Mouse (Mus musculus) heart, adult 9 months (tissue): ENCODE results near the gene Lrp6.

Experiments used
- DNase-seq, 2 experiments: peaks; one replicate each; pipeline ENCODE4 v3.0.0; 2022; ENCODE audit warnings: low spot score in 2 of 2

Gene Lrp6

DNA sequence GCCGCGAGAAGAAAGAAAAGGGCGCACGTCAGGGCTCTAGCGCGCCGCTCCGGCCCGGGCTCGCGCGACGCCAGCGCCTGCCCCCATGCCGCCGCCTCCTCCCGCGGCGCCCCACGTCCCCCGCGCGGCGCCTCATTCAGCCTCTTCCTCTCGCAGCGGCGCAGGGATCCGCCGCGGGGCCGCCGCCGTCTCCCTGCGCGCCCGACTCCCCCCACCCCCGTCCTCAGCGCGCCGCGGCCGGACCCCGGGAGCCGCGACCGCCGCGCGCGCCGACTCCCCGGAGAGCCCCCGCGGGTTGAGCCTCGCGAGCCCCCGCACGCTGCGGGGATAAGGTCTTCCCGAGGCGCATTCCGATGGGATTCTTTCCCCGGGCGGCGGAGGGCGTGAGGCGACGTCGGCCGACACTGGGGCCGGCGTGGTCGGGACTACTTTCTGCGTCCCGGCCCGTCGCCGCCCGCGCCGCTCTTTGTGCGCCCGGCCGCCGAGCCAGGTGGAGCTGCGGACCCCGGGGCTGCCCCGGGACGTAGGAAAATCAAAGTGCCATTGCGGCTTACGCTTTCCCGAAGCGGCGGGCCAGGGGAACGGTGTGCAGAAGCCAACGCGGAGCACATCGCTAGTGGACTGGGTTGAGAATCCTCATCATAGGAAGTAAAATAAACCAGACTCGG lies at the start of gene Lrp6:
Gene Lrp6, minus strand, starts transcription at position 148 of the 668 bp plus-strand sequence.
- DNase-seq = peak; percentile 84 to 87

DNA sequence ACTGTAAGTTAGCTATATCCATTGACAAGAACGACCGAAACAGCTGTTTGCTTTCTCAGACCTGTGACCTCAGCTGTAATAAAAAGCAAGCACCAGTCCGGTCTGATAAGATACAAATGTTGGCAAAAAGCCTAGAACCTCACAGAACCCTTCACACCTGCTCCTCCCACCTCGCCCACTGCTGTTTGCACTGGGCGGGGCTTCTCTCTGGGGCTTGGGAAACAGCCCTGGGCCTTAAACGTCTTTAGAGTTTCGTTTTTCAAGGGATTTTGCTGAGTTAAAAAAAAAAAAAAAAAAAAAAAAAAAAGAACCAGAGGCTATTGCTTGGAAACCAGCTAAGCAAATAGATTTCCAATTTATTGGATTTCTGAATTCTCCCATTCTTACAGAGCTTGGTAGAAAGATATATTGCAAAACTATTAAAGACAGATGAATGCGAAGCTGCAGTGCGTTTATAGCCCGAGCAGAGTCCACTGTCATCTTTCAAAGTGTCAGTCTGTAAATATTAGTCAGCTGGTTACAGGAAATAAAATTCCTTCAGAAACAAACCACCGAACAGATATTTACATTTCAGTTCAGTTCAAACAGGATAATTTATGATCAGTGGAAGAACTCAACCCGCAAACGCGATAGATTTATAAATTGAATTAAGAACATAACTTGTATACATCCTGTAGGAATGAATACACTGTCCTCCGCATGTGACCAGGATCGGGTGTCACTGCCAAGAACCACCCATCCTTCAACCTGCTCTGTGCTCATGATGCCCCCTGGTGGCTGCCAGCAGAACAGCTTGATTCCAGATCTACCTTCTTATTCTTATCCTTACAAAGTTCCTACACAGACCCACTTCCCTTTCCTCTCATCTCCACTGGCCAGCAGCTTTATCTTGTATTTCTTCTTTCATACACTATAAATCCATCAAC lies 48.2 kb upstream of the Lrp6 start:
- DNase-seq = peak; percentile 78 to 88

DNA sequence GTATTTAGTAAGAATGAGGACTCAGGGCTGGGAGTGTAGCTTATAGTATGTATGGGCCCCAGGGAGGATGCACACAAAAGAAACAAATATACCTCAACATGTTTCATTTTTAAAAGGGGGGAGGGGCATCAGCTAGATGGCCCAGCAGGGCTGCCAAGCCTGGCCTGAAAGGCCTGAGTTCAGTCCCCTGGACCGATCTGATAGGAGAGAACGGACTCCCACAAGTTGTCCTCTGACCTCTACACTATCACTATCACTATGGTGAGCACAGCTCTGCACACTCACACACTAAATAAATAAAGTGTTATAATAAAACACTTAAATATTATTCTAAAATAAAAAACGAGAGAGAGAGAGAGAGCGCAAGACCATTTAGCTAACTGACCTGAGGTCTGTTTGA lies 47.6 kb upstream of the Lrp6 start:
- no peak for DNase-seq

DNA sequence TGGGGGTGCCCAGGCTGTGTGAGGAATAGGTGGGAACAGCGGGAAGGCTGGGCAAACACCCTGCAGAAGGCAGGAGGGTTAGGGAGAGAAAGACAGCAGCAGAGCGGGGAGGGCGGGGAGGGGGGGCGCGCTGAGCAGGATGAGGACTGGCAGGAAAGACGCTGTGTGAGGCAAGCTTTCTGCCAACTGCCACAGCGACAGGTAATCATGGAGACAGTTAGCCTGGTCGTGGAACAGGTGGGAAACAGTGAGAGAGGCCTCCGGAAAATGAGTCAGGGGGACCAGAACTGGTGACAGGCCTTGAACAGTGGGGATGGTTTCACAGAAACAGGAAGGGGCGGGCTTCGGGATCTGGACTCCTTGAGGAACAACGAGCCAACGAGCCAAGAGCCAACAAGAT lies 45.1 kb upstream of the Lrp6 start:
- no peak for DNase-seq

GRCm38 (mm10) chr6:134610380-134610779 lies 43.6 kb upstream of the Lrp6 start:
- DNase-seq = no peak

- peak in 1 of 2 experiments; percentile 60 for DNase-seq
These were observed 40.4 kb upstream of the Lrp6 start for GRCm38 (mm10) chr6:134606949-134607746.

GRCm38 (mm10) chr6:134606540-134606939 lies 39.8 kb upstream of the Lrp6 start:
- peak in 1 of 2 experiments; percentile 14 for DNase-seq

GRCm38 (mm10) chr6:134605196-134605595 lies 38.4 kb upstream of the Lrp6 start:
- DNase-seq = no peak

- DNase-seq = no peak
These were observed 35.7 kb upstream of the Lrp6 start for GRCm38 (mm10) chr6:134602371-134603003.

DNA sequence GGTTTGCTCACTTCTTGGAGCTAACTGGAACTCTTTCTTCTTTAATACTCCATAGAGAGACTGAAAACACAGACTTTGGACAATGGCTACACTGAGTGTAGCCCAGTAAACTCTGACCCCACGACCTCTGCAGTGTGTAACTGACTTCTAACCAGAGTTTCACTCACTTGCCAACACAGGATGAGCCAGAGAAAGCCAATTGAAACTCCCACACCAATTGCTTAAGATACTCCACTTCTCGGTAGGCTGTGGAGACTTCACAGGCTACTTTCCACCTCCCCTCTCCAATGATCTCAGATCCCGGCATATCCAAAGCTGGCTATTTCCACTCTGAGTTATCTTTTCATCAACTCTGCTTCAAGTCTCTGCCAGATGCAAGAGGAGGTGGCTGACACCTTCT lies 35.0 kb upstream of the Lrp6 start:
- peak in 1 of 2 experiments; percentile 8 for DNase-seq

- DNase-seq = no peak
These were observed 34.4 kb upstream of the Lrp6 start for GRCm38 (mm10) chr6:134601130-134601529.

DNA sequence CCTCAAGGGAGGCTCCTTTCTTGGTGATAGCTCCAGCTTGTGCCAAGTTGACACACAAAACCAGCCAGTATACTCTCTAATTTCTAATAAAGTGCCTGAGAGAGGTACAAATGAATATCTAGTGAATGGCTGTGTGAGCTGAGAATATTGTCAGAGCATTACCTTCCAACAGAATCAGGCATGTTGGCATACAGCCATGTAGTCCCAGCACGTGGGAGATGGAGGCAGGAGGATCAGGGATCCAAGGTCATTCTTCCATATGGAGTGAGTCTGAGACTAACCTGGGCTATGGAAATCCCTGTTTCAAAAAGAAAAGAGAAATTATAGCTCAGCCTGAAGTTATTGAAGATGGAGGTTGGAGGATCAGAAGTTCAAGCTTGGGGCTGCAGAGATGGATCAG lies 32.5 kb upstream of the Lrp6 start:
- DNase-seq = no peak

DNA sequence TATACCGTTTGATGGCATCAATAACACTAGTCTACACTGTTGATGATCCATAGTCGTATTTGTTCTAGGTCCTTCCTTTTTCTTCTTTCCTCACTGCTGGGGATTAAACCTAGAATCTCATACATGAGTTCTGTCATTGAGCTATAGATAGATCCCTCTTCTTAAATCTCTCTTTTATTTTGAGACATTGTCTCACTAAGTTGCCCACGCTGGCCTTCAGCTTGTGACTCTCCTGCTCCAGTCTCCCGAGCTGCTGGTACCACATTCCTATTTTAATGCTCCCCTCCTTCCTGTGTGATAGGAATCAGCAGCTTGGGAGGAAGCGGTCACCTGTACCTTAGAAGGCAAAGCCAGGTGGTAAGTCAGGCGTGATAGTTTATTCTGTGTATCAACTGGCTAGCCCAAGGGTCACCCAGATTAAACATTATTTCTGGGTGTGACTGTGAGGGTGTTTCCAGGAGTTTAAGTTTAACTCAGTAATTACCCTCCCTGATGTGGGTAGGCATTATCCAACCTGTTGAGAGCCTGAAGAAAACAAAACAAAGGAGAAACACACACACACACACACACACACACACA lies 31.0 kb upstream of the Lrp6 start:
- DNase-seq = no peak

GRCm38 (mm10) chr6:134594569-134595442 lies 28.0 kb upstream of the Lrp6 start:
- peak; percentile 72 to 83 for DNase-seq

DNA sequence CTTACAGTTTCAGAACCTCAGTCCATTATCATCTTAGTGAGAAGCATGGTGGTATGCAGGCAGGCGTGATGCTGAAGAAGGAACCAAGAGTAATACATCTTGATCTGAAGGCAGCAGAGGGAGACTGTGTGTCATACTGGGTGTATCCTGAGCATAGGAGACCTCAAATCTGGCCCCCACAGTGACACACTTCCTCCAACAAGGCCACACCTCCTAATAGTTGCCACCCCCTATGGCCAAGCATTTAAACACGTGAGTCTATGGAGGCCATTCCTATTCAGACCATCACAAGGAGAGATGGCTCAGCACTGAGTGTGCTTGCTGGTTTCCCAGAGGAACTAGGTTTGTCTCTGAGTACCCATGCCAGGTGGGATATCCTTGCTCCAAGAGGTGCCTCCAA lies 24.8 kb upstream of the Lrp6 start:
- no peak for DNase-seq

DNA sequence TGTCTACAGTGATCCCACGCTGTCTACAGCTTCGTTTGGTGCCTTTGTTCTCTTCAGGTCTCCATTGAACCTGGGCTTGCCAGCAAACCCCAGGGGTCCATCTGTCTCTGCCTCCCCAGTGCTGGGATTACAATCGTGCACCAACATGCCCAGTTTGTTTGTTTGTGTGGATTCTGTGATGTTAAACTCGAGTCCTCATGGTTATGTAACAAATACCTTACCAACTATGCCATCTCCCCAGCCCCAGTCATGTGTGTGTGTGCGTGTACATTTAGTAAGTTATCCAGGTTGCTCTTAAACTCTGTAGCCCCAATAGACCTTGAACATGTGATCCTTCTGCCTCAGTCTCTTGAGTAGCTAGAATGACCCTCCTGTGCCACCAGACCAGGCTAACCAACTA lies 19.5 kb upstream of the Lrp6 start:
- no peak for DNase-seq

- no peak for DNase-seq
These were observed 17.9 kb upstream of the Lrp6 start for GRCm38 (mm10) chr6:134584616-134585015.

DNA sequence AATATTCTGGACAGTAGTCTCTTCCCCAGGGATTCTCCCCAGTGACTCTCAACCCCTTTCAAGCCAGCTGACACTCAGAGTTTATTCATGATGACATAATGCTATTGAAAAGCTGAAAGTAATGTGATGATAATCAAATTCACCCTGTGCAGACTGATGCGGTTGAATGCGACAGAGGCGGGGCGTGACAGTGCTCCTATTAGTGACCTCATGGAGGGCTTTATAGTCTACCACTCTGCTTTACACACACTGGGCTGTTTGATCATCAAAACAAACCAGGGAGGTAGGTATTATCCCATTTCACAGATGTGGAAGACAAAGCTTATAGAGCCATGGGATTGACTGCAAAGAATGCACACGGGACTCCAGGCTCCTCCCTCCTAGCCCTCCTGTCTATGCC lies 15.3 kb upstream of the Lrp6 start:
- DNase-seq = no peak

DNA sequence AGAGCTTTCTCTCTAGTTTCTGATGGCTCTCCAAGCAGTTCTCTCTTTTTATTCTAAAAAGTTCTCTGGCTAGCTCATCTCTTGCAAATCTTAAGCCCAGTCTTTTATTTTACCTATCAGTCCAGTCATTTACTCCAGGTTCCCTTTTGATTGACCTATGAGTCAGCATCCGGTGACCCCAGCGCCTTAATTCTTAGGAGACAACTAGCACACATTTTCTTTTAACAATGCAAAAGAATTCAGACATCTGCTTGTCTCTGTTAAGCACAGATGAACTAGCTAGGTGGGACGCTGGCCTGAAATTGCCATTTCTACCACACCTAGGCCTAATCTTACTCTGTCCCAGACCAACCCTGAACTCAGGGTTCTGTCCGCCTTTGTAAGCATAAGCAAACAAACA lies 12.7 kb upstream of the Lrp6 start:
- no peak for DNase-seq

DNA sequence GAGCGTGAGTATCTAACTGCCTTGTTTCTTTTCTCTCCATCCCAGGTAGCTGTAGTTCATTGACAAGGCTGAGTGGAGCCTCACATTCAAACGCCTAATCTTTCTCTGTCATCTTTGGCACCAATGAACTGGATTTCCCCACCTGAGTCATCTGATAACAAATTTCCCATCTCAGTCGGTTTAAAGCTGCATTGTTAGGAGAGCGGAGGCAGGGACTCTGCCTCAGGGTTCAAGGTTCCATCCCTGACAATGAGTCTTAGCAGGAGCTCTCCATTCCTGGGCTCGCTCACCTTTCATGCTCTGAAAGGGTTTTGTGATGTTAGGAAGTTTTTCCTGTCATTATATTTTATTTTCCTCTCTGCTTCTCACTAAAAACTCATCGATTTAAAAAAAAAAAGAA lies 11.3 kb upstream of the Lrp6 start:
- DNase-seq = no peak
